Mouse (Mus musculus): ENCODE measurements at regions not wholly inside any gene's neighbourhood (a gene's known extent, or its start where the extent isn't known, plus 50 kb on each side); places are given as distances from the start of the nearest gene placed in this dataset.

GRCm38 (mm10) chrX:58093245-58093644, 70.7 kb downstream of the Zic3 start:
- no peak for DNase-seq (ENCODE audit: low spot score)

GRCm38 (mm10) chrX:58117761-58118426, 95.4 kb downstream of the Zic3 start:
- peak; percentile 9 for DNase-seq (ENCODE audit: low spot score)

- no peak for DNase-seq (ENCODE audit: low spot score)
These were observed 133.0 kb downstream of the Zic3 start for GRCm38 (mm10) chrX:58155371-58156124.

DNA sequence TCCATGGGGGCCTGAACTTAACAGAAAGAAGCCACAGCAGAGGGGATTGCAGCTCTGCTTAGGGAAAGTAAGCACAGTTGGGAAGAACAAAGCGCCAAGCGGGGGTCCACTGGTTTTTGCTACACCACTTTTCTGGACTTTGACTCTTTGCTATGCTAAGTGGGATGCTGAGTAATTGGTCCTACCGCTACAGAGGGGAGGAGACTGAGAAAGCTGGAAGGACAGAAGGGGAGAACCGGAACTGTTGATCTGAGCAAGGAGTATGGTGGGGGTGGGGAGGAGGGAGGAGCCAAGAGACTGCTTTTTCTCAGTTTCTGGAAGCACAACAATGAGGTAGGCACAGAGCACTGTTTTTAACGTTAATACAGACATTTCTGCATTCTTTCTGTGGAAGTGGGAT, 134.9 kb downstream of the Zic3 start:
- DNase-seq (ENCODE audit: low spot score), result no peak

DNA sequence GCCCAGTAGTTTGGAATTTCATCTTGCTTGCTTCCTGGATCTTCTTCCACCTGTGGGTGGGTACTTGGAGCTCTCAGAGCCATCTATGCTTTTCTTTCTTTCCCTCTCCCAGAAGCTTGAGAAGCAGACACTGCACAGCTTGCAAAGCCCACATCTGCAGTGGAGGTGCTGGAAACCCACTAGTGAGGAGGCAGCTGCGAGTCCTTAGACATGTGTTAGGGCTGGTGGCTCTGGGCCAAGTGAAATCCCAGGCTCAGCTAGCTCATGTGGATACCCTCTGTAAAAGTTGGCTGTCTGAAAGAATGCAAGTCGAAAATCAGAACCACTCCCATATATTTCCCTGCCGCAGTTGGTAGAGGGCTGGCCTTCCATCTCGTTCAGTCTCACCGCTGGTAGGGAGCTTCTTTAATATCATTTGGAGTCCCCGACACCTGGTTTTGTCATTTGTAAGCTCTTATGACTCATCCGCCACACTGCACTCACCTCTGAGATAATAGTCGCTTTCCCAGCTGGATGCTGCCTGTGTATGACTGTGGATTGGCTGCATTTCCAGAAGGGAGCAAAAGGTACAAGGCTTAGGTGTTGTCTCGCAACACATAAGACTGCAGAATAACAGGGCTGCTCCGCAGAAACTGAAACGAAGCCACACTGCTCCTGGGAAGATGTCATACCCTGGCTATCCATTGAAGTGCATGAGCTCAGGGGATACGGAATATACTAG, 143.8 kb downstream of the Zic3 start:
- DNase-seq (ENCODE audit: low spot score), result no peak

- no peak for DNase-seq (ENCODE audit: low spot score)
These were observed 151.8 kb downstream of the Zic3 start for GRCm38 (mm10) chrX:58174326-58174725.
